Mouse (Mus musculus): Measurements from ENCODE around the gene Wsb1. TPM values are rescaled to one million over a fixed set of nuclear protein-coding genes. Genes with fewer than 3 reads are reported as not detected.
A peak's percentile ranks its signal among the peaks of the same experiment; 100 is the strongest.
"Not testable (repeated sequence)": the region's sequence is repeated elsewhere in the genome, so short reads cannot be mapped to it uniquely, and the experiment has no call there.

Wsb1 gene
- total RNA-seq, 2 experiments from 2014 or later = 39.2 to 49.4 TPM

- no peak for DNase-seq
Observed at GRCm38 (mm10) chr11:79267171-79267570, 12.7 kb upstream of the Wsb1 start.

- no peak for DNase-seq
Observed at GRCm38 (mm10) chr11:79264376-79264775, 9.9 kb upstream of the Wsb1 start.

GRCm38 (mm10) chr11:79260126-79260525, 5.7 kb upstream of the Wsb1 start:
- not testable (repeated sequence) for DNase-seq

DNA sequence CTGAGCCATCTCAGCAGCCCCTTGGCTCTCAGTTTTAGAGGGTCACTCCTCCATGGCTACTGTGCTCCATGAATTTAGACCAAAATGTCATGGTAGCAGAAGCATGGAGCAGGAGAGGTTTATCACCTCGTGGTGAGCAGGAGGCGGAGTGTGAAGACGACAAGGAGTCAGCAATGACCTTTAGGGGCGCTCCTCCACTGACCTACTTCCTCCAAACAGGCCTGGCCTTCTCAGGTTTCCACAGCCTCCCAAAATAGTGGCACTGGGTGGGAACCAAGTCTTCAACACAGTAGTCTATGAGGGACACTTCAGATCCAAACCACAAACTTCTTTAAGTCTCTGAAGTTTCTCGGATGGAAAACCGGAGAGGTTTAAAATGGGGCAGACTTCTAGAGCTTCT, 4.3 kb upstream of the Wsb1 start:
- DNase-seq = no peak

GRCm38 (mm10) chr11:79253542-79254390, 705 bp downstream of the Wsb1 start:
- DNase-seq = peak; percentile 61 to 74

- DNase-seq = peak in 1 of 2 experiments; percentile 13
Observed at GRCm38 (mm10) chr11:79252881-79253541, 1.5 kb downstream of the Wsb1 start.

DNA sequence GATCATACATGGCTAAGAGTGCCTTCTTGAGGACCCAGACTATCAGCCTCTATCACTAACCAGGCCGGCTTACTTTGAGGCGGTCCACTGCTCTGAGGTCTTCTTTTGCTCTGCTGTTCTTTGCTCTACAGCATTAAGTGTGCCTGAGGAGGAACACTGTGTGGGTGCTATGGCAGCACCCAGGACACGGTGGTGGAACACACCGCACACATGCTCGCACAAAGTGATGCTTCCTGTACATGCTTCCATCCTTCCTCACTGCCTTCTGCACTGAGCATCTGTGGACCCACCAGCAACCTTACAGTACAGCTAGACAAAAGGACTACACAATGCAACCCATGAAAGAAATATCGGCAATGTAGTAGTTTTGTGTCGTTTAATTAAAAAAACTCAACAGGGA, 15.4 kb downstream of the Wsb1 start:
- no peak for DNase-seq

DNA sequence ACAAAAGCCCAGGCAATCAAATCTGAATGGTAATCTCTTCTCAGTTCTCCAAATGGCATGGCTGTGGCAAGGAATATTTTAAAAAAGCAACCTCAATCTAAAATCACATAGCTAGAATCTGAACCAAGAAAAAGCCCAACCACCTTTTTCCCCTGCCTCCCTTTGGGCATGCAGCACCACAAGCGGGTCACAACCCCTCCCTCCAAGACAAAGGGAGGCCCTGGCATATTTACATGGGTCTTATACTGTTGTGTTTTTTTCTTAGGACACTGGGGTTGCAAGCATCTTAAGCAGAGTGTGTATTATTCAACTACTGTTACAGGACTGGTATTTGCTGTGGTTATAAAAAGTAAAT, 16.1 kb downstream of the Wsb1 start:
- DNase-seq = peak in 1 of 2 experiments; percentile 28

- peak; percentile 40 to 65 for DNase-seq
Observed at GRCm38 (mm10) chr11:79237644-79238397, 16.6 kb downstream of the Wsb1 start.

DNA sequence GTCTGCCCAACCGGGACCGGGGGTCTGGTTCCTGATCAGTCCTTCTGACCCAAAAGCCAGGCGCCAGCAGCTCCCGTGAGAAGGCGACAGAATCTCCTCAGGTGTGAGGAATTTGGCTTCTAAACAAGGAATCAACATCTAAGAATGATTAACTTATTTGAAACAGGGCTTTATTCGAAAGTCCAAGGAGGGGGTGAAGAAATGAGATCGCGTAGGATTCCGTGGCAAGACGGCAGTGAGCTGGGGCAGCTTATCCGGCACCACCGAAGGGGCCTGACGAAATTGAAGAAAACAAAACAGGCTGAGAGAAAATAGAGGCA, 24.3 kb downstream of the Wsb1 start:
- DNase-seq = no peak

GRCm38 (mm10) chr11:79229561-79230250, 24.8 kb downstream of the Wsb1 start:
- DNase-seq = peak; percentile 37 to 56

DNA sequence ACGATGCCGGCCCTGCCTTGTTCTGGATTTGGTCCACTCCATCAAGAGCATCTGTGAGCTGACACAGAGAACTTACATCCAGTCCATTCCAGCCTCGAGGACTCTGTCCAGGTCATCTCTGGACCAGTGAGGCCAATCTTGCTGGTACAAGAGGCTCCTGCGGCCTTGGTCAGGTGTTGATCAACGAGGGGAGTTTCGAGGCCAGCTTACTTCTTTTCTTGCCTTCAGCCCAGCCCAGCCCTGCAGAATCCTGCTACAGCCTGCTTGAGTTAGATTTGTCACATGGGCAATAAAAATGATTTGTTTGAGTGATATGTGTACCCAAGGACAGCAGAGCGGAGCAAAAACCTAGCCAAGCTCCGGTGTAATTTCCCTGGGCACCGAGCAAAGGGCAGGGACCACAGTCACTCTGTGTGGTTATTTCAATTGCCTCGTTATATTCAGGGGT, 25.4 kb downstream of the Wsb1 start:
- DNase-seq = peak; percentile 66 to 70

DNA sequence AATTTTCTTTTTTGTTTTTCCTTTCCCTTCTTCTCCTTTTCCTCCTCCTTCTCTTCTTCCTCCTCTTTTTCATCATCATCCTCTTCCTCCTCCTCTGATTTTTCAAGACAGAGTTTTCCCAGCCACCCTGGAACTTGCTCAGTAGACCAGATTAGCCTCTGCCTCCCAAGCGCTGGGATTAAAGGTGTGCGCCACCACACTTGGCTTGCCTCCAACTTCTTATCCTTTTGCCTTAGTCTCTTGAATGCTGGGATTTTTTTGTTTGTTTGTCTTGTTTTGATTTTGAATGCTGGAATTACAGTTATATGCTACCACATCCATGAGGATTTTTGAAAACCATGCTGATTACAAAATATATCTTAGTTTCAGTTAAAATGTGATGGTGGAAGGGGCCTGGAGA, 26.4 kb downstream of the Wsb1 start:
- DNase-seq = no peak

DNA sequence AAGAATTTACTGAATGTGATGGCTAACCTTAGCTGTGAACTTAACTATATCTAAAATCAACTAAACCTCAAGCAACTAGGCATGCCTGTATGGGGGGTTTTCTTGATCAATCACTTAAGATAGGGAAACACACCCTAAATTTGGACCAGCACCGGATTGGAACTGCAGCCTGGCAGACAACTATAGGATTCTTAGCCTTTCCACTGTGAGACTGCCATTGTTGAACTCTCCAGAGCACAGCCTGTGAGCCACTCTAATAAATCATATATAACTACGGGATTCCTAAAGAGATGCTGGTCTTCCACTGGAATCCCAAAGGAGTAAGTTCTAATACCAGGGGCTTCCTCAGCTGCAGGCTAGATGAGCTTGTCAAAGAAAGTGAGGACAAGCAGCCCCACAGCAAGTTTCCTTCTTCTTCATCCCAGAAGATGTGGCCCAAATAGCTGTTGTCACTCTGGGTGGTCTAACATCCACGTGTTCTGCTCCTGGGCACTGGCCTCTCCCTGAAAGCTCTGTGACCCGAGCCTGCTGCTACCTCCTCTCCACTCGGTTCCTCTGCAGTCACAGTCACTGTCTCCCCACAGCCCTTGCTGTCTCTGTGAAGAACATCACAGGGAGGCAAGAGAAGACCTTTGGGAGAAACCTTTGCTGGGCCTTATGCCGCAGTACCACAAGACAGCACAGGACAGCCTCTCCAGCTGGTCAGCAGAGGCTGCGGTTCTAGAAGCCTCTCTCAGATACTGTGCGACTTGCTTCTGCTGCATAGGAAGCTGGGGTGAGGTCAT, 28.9 kb downstream of the Wsb1 start:
- no peak for DNase-seq

DNA sequence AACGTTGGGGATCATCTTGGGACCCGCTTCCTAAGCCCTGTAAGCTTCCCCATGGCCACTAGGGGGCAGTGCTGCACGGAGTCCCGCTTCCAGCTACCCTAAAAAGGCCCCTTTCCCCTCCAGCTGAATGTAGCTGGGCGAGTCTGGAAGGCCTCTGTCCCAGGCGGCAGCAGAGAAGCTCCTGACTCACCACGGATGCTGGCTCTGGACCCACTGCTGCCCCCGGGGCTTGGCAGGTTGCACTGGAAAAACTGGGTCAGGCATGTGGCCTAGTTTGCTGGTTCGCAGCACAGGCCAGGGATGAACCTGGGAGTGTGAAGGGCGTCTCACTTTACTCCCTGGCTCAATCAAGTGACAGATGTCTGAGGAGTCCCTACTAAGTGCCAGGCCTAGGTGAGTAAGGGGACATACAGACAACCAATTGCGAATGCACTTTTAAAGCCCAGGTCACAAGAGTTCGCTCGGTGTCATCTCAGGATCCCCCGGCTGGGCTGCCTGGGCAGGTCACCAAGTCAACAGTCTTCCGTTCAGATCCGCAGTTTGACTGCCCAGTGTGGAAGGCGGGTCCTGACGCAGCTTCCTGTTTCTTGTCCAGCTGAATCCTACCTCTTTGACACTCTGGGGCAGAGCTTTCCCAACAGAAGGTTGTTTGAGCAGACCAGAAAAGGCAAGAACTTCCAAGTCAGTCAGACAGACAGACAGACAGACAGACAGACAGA, 29.8 kb downstream of the Wsb1 start:
- peak; percentile 94 to 95 for DNase-seq

- DNase-seq = peak; percentile 17 to 27
Observed at GRCm38 (mm10) chr11:79223420-79223819, 31.1 kb downstream of the Wsb1 start.

- no peak for DNase-seq
Observed at GRCm38 (mm10) chr11:79222661-79223060, 31.8 kb downstream of the Wsb1 start.

GRCm38 (mm10) chr11:79221641-79222040, 32.8 kb downstream of the Wsb1 start:
- DNase-seq = no peak

- DNase-seq = no peak
Observed at GRCm38 (mm10) chr11:79218936-79219626, 35.4 kb downstream of the Wsb1 start.

DNA sequence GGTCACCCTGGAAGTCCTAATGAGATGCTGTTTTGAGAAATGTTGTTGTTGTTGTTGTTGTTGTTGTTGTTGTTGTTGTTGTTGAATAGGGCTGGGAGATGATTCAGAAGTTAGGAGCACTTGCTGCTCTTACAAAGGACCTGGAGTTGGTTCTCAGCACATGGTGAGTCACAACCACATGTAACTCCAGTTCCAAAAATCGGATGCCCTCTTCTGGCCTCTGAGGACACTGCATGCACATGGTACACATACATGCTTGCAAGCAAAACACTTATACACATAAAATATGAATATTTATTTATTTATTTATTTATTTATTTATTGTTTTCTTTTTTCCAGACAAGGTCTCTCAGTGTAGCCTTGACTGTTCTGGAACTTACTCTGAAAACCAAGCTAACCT, 36.4 kb downstream of the Wsb1 start:
- no peak for DNase-seq

Measured in adrenal gland, postnatal 36 days (tissue).